Mouse (Mus musculus) right cerebral cortex, postnatal 10 days (tissue): ENCODE results near the gene Actn1.
"Not testable (repeated sequence)": the region's sequence is repeated elsewhere in the genome, so short reads cannot be mapped to it uniquely, and the experiment has no call there.

Source experiments
- DNase-seq, 2 experiments: peaks; one replicate each; pipeline ENCODE4 v3.0.0; 2021; ENCODE audit warnings: low spot score in 2 of 2

Actn1 gene

GRCm38 (mm10) chr12:80260056-80260743 lies at the start of gene Actn1:
Actn1 (minus strand) TSS chr12:80260371.
- peak; percentile 96 to 98 for DNase-seq

GRCm38 (mm10) chr12:80307556-80307955 lies 47.4 kb upstream of the Actn1 start:
- DNase-seq, result no peak

DNA sequence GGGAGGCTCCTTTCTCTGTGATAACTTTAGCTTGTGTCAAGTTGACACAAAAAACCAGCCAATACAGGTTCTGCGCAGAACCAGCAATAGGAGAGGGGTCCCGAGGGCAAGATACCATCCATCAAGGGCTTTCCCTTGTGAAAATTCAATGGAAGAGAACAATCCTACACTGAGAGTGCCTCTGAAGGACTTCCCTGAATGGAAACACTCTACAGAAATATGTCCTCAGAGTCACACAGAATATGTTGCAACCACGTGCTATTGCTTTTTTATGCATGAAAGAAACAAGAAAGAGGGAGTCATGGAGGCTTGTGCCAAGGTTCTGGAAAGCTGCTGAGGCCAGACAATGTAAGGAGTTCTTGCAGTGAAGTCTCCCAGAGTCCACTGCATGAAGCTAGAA lies 44.3 kb upstream of the Actn1 start:
- DNase-seq, result no peak

DNA sequence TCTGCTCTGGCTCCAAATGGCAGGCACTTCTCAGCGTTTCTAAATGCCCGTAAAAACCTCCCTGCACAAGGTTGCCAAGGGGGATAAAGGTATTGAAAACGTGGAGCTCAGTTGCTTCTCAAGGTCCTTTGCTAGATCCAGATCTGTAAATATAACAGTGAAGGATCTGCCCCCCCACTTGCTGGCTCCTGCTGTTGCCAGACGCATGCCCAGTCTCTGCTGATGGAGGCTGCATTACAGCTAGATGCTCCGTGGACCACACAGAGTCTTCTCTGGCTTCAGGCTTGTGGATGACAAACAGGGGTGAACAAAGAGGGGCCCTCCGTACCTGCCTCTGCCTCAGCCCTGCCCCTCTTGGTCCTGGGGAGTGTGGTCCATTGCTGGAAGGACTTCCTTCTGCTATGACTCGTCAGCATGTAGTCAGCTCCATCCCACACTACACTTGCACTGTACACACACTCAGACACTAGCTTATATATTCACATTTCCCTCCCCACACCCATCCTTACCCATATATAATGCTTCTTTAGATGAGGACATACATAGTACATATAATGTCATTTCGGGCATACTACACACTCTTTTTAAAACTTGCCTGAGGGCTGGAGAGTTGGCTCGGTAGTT lies 40.8 kb upstream of the Actn1 start:
- DNase-seq, result no peak

- no peak for DNase-seq
Measured at GRCm38 (mm10) chr12:80298714-80299113, 38.5 kb upstream of the Actn1 start.

- peak in 1 of 2 experiments; percentile 28 for DNase-seq
Measured at GRCm38 (mm10) chr12:80291895-80292435, 31.8 kb upstream of the Actn1 start.

- DNase-seq, result peak; percentile 52 to 63
Measured at GRCm38 (mm10) chr12:80290964-80291363, 30.8 kb upstream of the Actn1 start.

- no peak for DNase-seq
Measured at GRCm38 (mm10) chr12:80290483-80290882, 30.3 kb upstream of the Actn1 start.

- DNase-seq, result no peak
Measured at GRCm38 (mm10) chr12:80289722-80290121, 29.6 kb upstream of the Actn1 start.

DNA sequence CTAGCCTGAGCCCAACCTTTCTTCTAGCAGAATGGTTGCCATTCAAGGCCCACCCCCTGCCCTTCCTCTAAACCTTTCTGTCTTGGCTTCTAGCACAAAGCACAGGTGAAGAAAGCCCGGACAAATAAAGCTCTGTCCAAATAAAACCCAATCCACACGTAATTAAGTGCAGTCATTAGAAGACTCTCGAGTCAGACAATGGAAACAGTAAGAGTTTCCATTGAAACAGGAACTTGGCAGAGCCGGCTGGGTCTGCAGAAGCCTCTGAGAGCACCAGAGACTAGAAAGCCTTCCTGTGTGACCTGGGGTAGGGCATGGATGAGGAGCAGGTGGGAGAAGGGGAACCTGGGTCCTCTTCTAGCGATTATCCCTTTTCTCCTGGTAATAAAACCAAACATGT lies 25.7 kb upstream of the Actn1 start:
- DNase-seq, result no peak

- DNase-seq, result not testable (repeated sequence)
Measured at GRCm38 (mm10) chr12:80284251-80284650, 24.1 kb upstream of the Actn1 start.

DNA sequence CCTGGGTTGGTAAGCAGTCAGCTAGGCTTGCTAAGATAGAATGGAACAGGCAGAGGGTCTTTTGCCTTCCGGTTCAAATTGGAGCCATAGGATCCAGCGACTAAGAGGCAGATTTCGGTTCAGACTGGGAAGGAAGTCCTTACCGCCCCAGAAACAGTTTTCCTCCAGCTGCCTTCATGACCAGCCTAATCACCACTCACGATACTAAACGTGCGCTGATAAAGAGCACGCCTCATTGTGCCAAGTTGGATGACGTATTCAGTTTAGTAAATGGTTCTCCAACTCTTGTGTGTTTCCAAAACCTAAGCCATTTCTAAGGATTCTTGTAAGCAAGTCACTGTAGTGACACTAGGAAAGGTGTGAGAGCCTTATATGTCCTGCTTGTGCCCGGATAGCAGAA lies 18.7 kb upstream of the Actn1 start:
- no peak for DNase-seq

GRCm38 (mm10) chr12:80277428-80277827 lies 17.3 kb upstream of the Actn1 start:
- no peak for DNase-seq

- no peak for DNase-seq
Measured at GRCm38 (mm10) chr12:80275187-80275820, 15.1 kb upstream of the Actn1 start.

- peak; percentile 62 to 69 for DNase-seq
Measured at GRCm38 (mm10) chr12:80273020-80273686, 13.0 kb upstream of the Actn1 start.

DNA sequence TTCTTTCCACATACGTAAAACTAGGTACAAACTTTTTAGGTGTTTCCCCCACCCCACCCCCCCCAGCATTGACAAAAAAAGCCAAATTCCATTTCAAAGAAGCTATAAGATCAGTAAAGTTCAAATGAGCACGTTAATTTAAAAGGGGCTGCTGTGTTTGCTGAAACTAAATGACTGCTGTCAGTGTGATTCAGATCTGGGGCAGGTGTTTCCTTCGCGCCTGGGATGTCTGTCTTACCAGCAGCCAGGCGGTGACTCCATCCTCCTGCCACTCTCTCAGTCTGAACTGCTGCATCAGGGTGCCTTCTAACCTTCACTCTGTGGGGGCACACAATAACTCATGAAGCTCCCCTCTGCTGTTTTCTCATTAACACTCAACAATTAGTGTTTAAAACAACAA lies 11.6 kb upstream of the Actn1 start:
- no peak for DNase-seq

GRCm38 (mm10) chr12:80270924-80271323 lies 10.8 kb upstream of the Actn1 start:
- DNase-seq, result no peak

GRCm38 (mm10) chr12:80269303-80269702 lies 9.1 kb upstream of the Actn1 start:
- no peak for DNase-seq

DNA sequence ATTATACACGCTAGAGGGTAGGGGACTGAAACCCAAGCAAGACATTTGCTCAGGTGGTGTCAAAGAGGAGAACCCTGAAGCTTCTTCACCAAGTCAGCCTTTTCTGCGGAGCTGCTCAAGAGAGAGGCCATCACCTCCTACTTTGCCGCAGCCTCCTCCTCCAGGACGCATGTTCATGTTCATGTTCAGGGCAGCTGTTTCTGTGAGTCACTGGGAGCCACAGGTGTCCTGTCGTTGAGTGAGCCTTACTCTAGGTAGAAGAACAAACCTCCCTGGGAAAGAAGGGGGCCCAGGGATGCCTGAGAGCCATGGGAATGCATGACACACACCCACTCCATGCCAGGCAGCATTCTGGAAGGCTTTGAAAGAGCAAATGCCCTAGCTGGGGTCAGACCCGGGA lies 7.8 kb upstream of the Actn1 start:
- DNase-seq, result no peak

- not testable (repeated sequence) for DNase-seq
Measured at GRCm38 (mm10) chr12:80264388-80264787, 4.2 kb upstream of the Actn1 start.

GRCm38 (mm10) chr12:80260744-80261695 lies 849 bp upstream of the Actn1 start:
- peak in 1 of 2 experiments; percentile 44 for DNase-seq
